Mouse (Mus musculus): ENCODE data around the gene Gm11639. TPM values are rescaled to one million over a fixed set of nuclear protein-coding genes. Genes with fewer than 3 reads are reported as not detected.

Gm11639 gene
- total and polyA plus RNA-seq, 3 experiments: not detected

GRCm38 (mm10) chr11:105164516-105165510 lies 479.3 kb downstream of the Gm11639 start:
- DNase-seq (ENCODE audit: low read depth, low spot score): no peak
- Histone ChIP-seq H3K36me3 (ENCODE audit: control insufficient read depth in 1 of 2, insufficient read depth in 2 of 2, low read length in 2 of 2) (peaks cover 0 to 4% of the 10 kb centered on the region in 2 experiments; a peak in 1 of 4 replicates), H3K9me3 (replicated peaks; ENCODE audit: insufficient read depth, low read length) (no peaks in the 10 kb centered on the region), H3K79me2 (ENCODE audit: control insufficient read depth, insufficient read depth, low read length, poor library complexity) (no peaks in the 10 kb centered on the region), H3K9ac (ENCODE audit: control insufficient read depth, low read depth, low read length, poor library complexity, severe bottlenecking) (no peak overlapping the region), H3K4me1 (ENCODE audit: control insufficient read depth in 1 of 2, insufficient read depth in 2 of 2, low read length in 2 of 2) (peaks cover 0 to 8% of the 10 kb centered on the region in 2 experiments; a peak in 2 of 4 replicates), H3K27ac (ENCODE audit: control insufficient read depth, low read depth, low read length) (no peak overlapping the region), H3K27me3 (ENCODE audit: control insufficient read depth in 1 of 2, insufficient read depth in 2 of 2, low read length in 2 of 2) (no peaks in the 10 kb centered on the region), H3K4me3 (ENCODE audit: control insufficient read depth in 1 of 2, insufficient read depth in 1 of 2, low read depth in 2 of 2, low read length in 2 of 2) (no peak overlapping the region)
- TF ChIP-seq MYC (IDR thresholded peaks at IDR 0.05; ENCODE audit: low read depth, low read length) (no peak), EP300 (IDR thresholded peaks at IDR 0.05; ENCODE audit: low read depth in 1 of 2, low read length in 2 of 2) (no peak), HCFC1 (IDR thresholded peaks at IDR 0.05; ENCODE audit: low read depth, low read length) (no peak), TCF12 (IDR thresholded peaks at IDR 0.05; ENCODE audit: low read depth, low read length) (no peak), E2F4 (IDR thresholded peaks at IDR 0.05; ENCODE audit: borderline replicate concordance, low read depth, low read length) (no peak), NELFE (IDR thresholded peaks at IDR 0.05; ENCODE audit: low read depth, low read length) (no peak), USF1 (IDR thresholded peaks at IDR 0.05; ENCODE audit: low read depth, low read length) (no peak), TAL1 (IDR thresholded peaks at IDR 0.05; ENCODE audit: low read length) (no peak), ZNF384 (IDR thresholded peaks at IDR 0.05; ENCODE audit: low read depth, low read length) (no peak), CHD2 (IDR thresholded peaks at IDR 0.05; ENCODE audit: low read length) (no peak), NRF1 (IDR thresholded peaks at IDR 0.05; ENCODE audit: insufficient read depth, low read depth, low read length, poor library complexity, severe bottlenecking) (no peak), POLR2AphosphoS2 (IDR thresholded peaks at IDR 0.05; ENCODE audit: low read length) (no peak), MAX (IDR thresholded peaks at IDR 0.05; ENCODE audit: low read length) (no peak), USF2 (IDR thresholded peaks at IDR 0.05; ENCODE audit: borderline replicate concordance in 1 of 2, insufficient read depth in 1 of 2, low read depth in 1 of 2, low read length in 2 of 2) (no peak), ZC3H11A (IDR thresholded peaks at IDR 0.05; ENCODE audit: low read depth, low read length) (no peak), SMC3 (IDR thresholded peaks at IDR 0.05; ENCODE audit: low read depth, low read length) (no peak), ELF1 (IDR thresholded peaks at IDR 0.05; ENCODE audit: low read depth, low read length) (no peak), GATA1 (IDR thresholded peaks at IDR 0.05; ENCODE audit: low read depth, low read length) (no peak), MEF2A (IDR thresholded peaks at IDR 0.05; ENCODE audit: extremely low read depth, insufficient replicate concordance, low read depth, low read length, poor library complexity, severe bottlenecking) (no peak)

Measured in MEL (cell line).